Mouse (Mus musculus): ENCODE results near the gene Dock2. TPM values are rescaled to one million over a fixed set of nuclear protein-coding genes. Genes with fewer than 3 reads are reported as not detected.

Dock2 gene
- total RNA-seq, 2 experiments from 2014 or later: 3.4 to 4.4 TPM

DNA sequence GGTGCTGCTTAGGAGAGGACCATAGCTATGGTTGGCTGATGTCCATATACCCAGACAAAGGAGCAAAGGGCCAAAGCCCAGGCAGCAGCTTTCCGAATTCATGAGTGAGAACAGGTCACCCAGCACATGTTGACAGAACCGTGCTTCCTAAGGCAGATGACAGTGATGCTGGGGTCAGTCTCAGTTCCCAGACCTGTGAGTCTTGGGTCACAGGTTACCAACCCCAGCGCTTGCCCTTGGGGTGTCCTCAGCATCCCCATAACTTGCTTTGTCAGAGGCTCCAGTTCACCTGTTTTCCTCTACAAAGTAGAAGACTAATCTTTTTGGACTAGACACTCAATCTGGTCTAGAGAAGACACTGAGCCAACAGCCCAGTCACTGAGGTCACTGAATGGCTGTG is 252.7 kb downstream of the Dock2 start:
- no peak for DNase-seq (ENCODE audit: low spot score in 2 of 2)

DNA sequence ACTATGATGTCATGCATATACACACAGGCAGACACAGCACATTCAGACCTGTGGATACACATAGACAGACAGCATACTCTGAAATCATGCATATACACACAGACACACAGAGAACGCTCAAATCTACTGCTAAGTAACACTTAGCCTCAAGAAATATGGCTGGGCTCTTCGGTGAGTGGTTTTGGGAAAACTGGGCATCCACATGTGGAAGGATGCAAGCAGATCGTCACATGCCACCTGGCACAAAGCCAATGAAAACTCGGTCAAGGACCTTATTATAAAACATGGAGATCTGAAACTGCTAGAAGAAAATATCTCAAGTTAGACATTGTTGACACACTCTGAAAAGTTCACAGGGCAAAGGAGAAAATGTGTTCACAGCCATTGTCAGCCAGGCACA is 255.7 kb downstream of the Dock2 start:
- DNase-seq (ENCODE audit: low spot score in 2 of 2): no peak

DNA sequence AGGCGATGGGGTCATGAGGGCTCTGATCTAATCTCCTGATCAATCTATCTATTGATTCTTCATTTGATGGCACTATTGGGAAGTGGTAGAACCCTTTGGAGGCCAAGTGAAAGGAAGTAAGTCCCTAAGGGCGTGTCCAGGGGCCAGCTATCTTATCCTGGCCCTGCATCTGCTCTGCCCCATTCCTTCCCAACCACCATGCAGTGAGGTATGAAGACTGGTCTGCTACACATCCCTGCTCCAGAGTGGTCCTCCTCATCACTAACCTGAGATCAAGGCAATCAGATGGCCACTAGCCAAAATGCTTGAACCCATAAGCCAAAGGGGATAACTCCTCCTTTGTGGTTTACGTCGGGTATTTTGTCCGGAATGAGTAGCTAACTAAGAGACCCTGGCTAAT is 256.5 kb downstream of the Dock2 start:
- DNase-seq (ENCODE audit: low spot score in 2 of 2): no peak

DNA sequence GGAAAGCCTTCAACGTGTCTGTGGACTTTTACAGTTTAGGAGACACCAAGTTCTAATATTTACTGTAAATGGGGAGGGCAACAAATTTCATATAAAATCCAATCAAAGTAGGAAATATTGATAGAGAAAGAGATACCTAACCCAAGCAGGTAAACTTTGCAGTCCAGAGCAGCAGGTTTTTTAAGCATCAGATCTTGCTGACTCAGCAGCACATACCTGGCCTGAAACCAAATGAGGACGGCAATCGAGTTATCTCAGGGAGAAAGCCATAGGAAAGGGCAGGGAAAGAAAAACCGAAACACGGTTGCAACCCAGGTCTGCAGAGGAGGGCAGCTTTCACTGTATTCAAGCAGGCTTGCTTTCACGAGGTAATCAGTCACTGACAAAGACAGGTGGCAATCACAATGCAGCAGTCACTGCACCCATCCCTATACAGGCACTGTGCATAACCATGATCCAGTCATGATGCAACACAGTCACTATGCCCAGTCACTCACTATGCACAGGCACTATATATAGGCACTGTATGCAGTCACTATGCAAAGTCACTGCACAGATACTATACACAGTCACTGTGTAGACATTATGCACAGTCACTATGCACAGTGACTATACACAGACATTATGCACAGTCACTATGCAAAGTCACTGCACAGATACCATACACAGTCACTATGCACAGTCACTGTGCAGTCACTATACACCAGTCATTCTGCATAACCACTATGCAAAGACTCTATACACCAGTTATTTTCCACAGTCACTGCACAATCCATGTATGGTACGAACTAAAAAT is 258.4 kb downstream of the Dock2 start:
- no peak for DNase-seq (ENCODE audit: low spot score in 2 of 2)

DNA sequence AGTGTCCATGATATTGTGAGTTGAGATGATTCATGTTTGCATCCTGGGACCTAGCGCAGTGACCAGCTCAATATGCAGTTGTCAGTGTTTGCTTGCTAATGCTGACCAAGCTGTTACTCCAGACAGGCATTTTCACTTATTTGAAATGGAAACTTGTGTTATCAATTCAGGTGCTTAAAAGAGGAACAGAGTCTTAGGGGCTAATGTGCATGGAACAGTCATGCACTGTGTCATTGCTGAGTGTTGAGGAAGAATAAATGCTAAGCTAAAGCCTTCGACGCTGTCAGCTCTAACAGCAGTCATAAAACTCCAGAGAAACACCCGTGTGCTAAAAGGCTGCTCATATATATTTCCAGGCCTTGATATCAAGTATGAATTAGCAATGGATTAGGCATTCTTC is 259.1 kb downstream of the Dock2 start:
- DNase-seq (ENCODE audit: low spot score in 2 of 2): no peak

DNA sequence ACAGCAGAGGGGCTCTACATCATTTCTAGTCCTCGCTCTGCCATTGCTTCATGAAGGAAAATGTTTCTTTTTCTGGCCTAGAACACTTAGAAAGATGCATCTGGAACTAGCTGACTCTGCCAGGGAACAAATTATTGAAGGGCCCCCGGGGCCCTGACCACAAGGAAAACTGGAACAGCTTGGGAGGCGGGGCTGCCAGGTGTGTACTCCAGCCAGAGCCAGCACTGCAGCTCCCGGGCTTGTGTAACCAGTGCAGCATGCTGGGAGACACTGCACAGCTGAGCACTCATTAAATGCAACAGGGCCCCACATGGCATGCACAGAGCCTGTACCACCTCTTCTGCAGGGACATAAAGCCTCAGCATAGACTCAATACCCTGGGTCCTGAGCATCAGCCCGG is 265.1 kb downstream of the Dock2 start:
- DNase-seq (ENCODE audit: low spot score in 2 of 2): no peak

DNA sequence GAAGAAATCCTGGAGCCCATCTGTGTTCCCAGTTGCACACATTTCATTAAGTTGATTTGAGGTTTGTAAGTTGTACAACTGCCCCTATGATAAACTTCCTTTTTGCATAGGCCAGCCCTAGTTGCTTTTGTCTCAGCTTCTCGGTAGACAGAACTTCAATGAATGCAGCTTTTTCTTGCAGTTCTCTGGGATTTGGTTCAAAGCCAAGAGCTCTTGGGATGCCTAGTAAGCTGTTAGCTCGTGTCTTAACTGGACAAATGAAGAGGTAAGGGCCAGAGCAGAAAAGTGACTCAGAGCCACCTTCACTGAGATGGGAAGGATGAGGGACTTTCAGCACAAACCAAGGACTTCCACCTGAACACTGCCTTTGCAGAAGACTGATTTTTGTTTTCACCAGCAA is 266.7 kb downstream of the Dock2 start:
- DNase-seq (ENCODE audit: low spot score in 2 of 2): no peak

DNA sequence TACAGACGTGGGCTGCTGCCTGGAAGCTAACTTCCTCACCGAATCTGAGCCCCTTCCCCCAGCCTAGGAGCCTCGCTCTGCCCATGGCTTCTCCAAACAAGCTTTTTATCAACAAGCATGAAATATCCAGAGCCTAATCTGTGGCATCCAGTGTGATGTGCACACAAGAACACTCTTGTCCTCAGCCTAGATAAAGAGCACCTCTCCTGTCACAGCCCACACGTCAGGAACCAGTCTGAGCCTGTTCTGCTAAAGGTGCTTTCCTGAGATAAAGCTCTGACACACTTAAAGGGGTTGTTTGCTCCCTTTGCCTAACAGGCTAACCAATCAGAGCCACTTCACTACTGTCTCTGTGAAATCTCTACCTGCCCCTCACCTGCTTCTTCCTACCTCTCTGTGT is 268.4 kb downstream of the Dock2 start:
- no peak for DNase-seq (ENCODE audit: low spot score in 2 of 2)

DNA sequence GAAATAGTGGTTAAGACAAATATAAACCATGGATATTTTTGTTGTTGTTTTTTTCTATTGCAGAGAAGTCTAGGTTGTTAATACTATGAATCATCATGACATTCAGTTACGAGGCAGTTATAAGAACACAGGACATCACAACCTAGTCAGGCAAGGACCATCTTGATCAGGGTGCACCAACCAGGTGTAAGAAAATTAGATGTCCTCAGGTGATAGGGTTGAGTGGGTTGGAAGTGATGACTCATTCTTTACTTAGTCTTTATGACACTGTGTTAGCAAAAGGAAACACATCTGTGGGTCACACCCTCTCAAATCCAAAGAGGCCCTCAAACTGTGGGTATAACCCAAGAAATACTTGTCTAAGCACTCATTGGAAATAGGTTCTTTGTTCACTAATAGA is 277.3 kb downstream of the Dock2 start:
- DNase-seq (ENCODE audit: low spot score in 2 of 2): no peak

DNA sequence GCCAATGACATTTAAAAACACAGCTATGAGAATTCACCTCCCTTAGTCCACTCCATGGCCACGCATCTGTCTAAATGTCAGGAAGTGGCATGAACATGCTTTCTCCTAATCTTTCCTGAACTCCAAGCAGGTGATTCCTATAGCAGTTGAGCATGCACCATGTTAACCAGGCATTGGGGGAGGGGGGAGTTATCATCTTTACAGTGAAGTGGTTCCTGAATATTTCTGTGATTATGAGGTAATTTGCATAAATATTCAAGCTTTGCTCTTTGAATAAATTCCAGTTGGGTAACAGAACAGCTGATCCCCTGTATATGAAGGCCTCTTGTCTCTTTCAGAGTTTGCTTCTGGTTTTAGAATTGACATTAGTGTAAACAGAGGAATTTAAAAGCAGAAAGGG is 284.0 kb downstream of the Dock2 start:
- no peak for DNase-seq (ENCODE audit: low spot score in 2 of 2)

DNA sequence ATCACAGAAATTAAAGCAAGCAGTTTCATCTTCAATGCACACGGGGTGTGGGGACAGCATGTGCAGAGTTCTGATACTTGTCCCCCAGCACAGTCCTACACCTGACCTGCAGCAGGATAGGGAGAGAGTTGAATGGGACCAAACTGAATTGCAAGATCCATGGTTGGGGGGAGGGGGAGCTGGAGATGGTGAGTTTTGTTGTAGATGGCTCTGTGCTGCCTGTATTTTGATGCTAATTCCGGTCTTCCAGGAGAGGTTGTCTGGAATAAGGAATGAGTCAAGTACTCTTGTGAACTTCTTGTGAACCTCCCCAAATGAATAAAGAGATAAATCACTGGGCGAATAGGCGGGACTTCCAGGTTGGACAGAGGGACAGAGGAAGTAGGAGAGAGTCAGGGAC is 289.0 kb downstream of the Dock2 start:
- DNase-seq (ENCODE audit: low spot score in 2 of 2): no peak

DNA sequence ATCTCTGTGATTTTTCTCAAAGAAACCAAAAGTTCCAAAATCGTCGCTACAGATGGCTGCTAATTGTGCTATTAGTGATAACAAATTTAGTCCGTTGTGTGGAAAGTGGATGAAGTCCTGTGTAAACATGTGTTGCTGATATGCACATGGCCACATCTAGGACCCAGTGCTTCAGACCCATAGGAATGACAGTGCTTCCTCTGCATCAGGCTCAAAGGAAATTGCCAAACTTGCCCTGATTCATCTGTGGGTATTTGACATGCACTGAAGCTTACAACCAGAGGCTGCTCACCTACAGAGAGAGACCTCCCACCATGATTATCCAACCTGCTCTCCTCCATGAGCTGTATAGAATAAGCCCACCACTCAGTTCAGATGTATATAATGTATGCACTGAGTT is 290.7 kb downstream of the Dock2 start:
- DNase-seq (ENCODE audit: low spot score in 2 of 2): no peak

DNA sequence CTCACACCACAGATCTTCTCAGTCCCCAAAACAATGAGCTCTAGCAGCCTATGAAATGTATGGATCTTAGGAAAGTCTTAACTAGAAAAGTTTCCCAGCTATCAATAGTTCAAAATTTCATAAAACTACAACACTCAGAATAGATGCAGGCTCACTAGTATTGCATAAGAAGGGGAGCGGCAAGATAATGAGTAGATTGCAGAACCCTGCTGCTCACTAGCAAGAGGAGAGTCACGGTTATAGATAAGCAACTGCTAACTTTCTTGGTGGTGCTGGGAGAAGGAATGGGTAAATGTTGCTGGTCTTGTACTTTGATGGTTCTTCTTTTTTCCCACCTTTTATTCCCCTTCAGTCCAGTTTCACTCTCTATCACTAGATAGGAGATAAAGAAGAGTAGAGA is 291.5 kb downstream of the Dock2 start:
- DNase-seq (ENCODE audit: low spot score in 2 of 2): no peak

DNA sequence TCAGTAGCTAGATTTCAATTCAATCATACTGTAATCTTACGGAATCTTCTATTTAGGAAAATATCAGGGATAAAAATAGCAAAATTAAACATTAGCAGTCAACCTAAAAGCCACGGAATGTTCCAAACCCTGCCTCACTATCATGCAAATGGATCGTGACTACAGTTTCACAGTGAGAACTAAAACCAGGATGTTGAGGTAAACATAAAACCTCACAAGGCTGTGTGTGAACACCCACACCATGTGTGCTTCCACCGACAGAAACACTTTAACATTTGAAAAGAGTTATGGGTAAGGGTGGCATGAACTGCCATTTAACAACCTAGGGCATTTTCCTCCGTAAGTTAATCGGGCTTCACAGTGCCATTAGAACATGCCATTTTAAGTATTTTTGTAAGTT is 294.1 kb downstream of the Dock2 start:
- DNase-seq (ENCODE audit: low spot score in 2 of 2): no peak

DNA sequence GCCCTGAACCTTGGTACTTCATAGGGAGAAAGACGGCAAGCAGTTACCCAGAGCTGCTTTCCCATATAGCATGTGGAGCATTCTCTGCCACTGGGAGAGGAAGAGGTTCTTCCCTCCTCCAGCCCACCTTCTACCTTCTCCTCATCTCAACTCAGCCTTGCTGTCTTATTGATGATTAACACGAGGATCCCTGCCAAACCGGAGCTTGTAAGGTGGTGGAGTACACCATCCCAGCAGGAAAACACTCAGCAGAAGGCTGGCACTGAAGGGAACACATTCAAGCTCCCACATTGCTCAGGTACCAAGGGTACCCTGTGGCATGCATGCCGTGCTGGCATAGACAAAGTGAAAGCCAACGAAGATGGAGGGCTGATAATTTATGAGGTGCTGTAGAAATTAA is 304.4 kb downstream of the Dock2 start:
- no peak for DNase-seq (ENCODE audit: low spot score in 2 of 2)

DNA sequence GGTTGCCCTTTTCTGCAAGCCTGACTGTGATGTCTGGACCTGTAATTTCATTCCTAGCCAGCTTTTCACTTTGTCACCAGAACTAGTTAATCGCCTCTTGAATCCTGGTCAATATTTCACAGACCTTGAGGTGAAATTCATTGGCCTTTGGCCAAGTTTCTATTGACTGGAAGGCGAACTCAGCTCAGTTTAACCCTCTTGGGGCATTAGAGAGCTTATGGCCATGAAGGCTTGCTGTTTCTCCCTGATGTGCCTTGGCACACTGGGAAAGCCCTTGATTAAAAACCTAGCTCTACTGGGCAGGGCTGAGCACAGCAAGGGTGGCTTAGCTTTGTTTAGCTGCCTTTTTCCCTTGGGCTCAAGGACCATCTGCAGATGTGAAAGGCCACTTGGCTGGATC is 313.9 kb downstream of the Dock2 start:
- DNase-seq (ENCODE audit: low spot score in 2 of 2): no peak

DNA sequence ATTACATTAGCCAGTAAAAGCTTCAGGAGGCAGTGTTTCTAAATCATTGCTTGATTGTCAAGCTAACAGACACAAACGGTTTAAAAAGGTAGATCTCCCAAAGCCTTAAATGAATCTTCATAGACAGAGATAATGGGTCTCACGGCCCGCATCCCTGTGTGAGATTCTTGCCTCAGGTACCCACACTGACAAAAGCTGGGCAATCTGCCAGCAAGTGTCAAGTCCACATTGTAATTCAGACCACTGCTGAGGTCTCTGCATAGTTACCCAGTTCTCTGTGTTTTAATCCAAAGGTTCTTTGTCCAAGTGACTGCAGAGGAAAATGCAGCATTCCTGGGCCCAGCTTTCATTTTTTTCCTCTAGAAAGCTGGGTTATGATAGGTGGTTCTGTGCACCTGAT is 315.1 kb downstream of the Dock2 start:
- no peak for DNase-seq (ENCODE audit: low spot score in 2 of 2)

DNA sequence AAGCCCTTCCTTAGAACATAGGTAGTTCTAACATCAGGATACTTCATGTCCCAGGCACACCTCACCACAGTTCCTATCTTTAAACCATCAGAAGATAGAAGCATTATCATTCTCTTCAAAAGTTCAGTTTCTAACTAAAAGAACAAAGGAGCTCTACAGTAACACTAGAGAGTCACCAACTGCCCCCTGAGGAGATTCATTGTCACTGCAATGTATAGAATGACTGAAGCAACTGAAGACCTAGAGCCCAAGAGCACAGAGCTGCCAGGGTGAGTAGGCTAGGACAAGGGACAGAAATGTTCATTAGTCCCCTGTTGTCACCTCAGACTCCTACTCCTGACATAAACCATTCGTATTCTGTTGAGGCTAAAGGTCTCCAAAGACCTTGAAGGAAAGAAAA is 316.6 kb downstream of the Dock2 start:
- no peak for DNase-seq (ENCODE audit: low spot score in 2 of 2)

DNA sequence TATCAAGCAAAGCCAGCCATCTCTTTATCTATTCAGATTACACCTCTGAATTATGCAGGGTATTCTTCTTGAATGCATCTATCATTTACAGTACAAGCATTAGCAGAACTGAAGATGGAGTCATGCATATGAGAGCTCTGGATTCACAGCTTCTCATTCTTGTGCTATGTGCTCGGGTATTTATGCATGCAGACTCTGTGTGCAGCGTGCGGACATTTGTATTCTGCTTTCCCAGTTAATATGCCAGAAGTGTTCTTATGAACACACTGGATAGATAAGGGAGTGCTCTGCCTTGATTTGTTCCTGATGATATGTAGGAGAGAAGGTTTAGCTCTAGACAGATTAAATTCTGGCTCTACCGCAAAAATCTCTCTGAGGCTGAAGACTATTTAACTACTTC is 333.7 kb downstream of the Dock2 start:
- no peak for DNase-seq (ENCODE audit: low spot score in 2 of 2)

DNA sequence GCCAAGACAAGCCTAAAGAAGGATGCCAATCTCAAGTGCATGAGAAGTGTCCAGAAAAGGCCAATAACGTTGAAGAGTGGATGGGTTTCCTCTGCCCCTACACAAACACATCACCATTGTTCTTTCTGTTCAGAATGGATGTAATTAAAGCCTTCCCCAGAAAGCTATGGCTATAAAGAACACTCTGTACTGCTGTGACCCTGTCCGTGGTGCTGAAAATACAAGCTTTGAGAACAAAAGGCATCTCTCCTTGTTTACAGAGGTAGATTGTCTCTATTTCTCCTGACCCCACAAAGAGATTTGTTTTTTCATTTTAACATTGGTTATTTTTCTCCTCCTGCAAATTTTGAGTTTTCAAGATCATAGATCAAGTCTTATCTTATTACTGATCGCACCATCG is 335.8 kb downstream of the Dock2 start:
- no peak for DNase-seq (ENCODE audit: low spot score in 2 of 2)

DNA sequence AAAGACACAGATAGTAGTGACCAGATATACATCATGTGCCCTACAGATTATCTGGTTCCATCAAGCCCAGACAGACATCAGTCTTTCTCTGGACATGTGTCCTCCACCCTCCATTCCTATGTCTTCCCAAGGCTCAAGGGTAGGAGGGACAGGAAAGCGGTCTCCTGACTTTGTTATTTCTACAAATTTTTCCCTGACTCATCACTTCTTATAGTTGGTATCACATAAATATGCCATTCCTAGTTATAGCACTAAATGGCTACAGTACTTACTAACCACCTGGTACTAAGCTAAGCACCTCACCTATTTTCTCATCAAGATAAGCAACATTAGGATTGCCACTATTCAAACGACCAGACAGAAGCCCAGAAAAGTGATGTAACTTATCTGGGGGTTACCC is 345.3 kb downstream of the Dock2 start:
- no peak for DNase-seq (ENCODE audit: low spot score in 2 of 2)

DNA sequence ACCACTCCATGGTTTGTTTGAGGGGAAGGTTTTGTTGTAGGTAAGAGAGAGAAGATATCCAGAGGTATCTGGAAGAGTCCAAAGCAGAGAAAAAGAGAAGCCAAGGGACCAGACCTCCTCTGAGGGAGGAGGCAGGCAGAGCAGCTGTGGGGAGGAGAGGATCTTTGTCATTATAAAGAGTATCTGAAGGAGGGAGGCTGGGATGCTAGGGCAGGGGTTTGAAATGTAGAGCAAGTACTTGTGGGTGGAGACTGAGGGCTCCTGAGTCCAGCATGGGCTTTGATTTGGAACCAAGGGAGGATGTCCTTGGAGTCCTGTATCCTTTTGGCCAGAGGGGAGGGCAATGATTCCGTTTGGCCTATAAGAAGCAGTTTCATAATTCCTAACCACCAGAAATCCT is 346.2 kb downstream of the Dock2 start:
- DNase-seq (ENCODE audit: low spot score in 2 of 2): no peak

DNA sequence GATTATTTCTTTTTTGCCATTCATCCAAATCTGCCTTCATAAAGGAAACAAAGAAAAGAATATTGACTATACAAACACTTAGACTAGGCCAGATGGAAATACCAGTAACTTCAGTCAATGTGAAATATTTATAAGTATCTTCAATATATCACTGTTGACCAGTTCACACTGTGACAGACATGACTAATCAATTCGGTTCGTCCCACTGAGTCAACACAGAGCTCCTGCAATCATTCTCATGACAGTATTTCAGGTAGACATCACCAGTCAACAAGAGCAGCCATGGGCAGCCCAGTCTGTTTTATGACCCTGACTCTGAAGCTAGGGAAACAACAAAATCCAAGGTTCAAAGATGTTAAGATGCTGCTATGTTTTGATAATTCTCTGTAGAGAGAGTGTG is 351.7 kb downstream of the Dock2 start:
- no peak for DNase-seq (ENCODE audit: low spot score in 2 of 2)

DNA sequence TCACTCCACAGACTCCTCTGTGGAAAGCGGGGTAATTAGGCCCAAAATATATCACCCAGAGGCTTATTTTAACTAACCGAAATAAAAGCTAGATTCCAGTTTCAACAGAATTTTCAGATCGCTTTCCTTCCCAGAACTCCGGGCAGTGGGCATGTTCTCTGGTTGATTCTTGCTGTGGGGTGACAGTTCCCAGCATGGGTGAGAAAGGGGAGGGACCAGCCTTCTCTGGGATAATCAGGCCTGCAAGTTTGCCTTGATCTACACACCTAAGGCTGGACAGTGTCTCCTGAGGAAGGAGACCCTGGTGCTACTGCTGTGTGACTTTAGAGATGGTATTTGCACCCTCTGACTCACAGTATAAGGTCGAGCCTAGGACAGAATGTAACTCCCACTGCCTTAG is 352.3 kb downstream of the Dock2 start:
- no peak for DNase-seq (ENCODE audit: low spot score in 2 of 2)

Data from adrenal gland, postnatal 4 days (tissue).